Mouse (Mus musculus) right cerebral cortex, postnatal 25 days (tissue): ENCODE measurements around the gene Tnni1.

Experiments
- DNase-seq: peaks from one replicate; pipeline ENCODE4 v3.0.0; 2022

The Tnni1 gene

DNA sequence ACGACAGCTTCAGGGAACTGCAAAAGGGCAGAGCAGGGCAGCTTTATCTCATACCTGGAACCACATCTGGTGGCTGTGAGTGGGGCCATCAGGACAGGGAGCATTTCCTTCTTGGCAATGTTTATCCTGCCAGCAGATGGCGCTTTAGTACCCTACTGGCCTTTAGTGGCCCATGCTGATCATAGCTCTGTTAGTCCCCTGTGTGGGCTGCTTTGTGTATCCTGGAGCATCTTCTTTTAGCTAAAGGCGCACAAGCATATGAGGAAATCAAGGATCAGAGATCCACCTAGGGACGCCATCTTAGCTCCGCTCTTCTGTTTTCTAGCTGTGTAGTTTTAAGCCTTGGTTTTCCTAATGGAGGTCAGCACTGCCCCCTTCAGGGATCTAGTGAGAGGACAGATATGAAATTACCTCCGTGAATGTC, 67.9 kb downstream of the Tnni1 start:
- DNase-seq = no peak

GRCm38 (mm10) chr1:135847611-135848351, 68.5 kb downstream of the Tnni1 start:
- no peak for DNase-seq

DNA sequence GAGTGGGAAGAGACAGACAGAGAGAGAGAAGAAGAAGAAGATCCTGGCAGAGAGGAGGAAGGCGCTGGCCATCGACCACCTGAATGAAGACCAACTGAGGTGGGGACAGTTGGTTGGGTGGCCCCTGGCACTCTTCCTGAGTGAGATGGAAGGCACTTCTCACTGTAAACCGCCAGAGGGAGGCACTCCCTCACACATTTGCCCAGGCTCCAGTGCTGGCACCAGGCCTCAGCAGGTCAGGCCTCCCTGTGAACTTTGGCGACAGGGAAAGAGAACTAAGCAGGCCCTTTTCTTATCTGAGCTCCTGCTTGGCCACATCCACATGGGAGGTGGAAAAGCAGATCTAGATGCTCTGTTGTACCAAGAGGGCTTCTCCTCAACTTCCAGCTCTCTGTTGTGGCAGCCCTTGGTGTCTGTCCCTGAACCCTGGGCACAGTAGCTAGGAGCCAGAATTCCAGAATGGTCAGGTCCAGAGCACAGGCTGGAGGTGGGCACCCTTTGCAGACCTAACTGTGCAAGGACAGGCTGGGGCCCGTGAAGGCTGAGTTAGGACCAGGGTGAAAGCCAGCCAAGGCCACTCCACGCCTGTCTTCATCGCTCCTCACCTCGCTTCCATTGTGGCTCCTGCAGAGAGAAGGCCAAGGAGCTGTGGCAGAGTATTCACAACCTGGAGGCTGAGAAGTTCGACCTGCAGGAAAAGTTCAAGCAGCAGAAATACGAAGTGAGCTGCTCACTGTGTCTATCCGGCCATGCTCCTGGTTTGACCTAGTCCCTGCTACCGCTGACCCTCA, 71.7 kb downstream of the Tnni1 start:
- DNase-seq = peak; percentile 29

DNA sequence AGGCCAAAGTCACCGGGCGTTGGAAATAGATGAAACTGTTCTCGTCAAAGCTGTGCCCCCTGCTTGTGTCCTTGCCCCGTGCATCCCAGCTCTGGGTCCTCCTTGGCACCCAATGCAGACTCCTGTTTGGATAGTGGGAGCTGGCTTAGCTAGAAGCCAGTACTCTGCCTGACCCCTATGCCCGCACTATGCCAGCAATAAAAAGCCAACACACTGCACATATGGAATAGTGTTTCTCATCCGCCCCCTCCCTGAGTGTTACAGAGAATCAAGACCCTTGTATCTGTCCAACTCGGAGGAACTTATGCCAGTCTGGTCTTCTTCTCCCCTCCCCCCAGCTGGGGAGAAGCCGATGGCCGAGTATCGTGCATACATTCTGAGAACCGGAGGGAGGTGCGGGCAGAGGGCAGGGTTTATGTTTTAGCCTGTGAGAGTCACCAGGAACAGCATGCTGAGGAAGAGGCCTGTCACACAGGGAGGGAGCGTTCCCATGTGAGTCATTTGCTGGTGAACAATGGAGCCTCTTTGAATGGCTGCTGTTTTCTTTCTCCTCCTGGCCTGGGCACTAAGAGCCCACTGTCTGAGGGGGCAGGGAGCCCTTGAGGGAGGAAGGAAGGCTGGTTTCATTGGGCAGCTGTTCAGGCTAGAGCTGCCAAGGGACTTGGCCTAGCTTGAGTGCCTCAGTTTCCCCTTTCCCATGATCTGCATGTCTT, 73.0 kb downstream of the Tnni1 start:
- DNase-seq = no peak

DNA sequence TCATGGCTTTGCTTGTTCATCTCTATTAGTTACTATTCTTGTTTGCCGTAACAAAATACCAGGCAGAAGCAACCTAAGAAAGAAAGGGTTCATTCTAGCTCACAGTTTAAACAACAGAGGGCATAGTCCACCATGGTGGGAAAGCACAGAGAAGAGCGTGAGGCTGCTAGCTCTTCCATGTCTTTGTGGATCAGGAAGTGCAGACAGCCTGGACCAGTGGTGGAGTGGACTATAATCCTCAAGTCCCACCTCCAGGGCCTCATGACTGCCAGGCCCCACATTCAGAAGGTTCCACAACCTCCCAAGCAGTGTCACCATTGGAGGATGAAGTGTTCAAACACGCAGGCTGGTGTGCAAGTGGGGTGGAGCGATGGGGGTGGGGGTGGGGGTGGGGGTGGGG, 74.0 kb downstream of the Tnni1 start:
- no peak for DNase-seq

GRCm38 (mm10) chr1:135854591-135855343, 75.5 kb downstream of the Tnni1 start:
- DNase-seq = no peak

DNA sequence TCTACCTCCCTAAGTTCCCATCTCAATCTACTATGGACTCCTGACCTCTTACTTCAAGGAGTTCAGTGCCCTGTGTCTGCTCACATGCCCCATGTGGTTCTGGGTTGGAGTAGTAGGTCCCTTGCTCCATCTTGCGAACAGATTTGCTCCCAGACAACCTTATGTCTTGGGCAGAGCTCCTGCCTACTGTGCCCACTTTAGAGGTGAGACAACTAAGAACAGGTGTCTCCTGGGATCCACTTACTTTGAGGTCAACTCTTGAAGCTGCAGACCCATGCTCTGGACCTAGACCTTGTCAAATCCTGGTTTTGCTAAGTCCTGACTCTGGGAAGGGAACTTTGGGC, 76.1 kb downstream of the Tnni1 start:
- DNase-seq = no peak

DNA sequence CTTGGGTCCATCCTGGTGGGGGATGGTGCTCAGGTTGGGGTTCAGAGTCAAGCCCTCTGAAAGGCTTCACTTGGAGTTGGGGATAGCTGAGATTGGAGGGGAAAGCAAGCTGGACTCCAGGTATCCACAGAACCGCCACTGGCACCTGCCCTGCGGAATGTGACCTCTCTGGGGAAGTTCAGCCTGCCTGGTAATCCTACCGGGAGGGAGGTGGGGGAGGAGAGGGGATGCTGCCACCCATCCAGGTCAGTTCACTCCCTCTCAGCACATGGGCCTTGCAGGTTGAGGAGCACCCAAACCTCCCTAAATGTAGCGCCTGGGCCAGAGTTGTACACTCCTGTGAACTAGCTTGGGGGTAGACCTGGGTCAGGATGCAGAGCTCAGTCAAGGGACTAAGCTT, 76.8 kb downstream of the Tnni1 start:
- DNase-seq = no peak

DNA sequence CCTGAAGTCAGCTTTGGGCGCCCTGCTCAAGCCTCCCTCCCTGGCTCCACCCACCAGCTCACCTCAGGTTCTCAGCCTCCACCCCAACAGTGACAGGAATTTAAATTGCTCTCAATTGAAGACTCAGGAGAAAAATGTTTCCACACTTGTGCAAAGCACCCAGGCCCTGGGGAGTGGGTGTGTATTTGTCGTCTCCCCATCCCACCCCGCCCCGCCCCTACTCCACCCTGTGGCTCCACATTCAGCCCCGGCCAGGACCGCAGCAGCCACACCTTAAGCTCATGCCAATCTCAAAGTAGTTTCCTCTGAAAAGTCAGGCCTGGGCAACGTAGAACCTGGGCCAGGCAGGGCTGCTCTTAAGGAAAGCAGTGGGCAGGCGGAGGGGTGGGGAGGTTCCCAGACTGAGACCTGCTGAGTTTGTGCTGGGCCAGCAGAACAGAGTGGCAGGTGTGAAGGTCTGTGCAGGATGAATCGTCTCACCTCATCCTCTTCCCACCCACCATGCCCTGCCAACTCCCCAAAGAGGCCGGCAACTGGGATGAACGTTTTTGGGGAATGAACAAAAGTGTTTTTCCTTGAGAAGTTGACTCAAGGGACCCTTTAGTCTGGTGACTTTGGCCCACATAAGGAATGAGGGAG, 78.0 kb downstream of the Tnni1 start:
- DNase-seq = no peak

GRCm38 (mm10) chr1:135858533-135858932, 79.3 kb downstream of the Tnni1 start:
- DNase-seq = no peak
